Mouse (Mus musculus) heart, adult 2 months (tissue): ENCODE measurements at regions not wholly inside any gene's neighbourhood (a gene's known extent, or its start where the extent isn't known, plus 50 kb on each side); places are given as distances from the start of the nearest gene placed in this dataset.
"Not testable (repeated sequence)": the region's sequence is repeated elsewhere in the genome, so short reads cannot be mapped to it uniquely, and the experiment has no call there.

Experiments used
- EP300 ChIP-seq: fragments of 200-500 bp; IDR thresholded peaks from 2 replicates; pipeline ENCODE4 v1.6.1; 2011; ENCODE audit warnings: low read depth, low read length, control low read depth; ENCODE audit not compliant: insufficient read depth
- POLR2A ChIP-seq: fragments of 200-500 bp; IDR thresholded peaks from 2 replicates; pipeline ENCODE4 v1.6.1; 2011; ENCODE audit warnings: mild to moderate bottlenecking, low read depth, low read length, control low read depth; ENCODE audit not compliant: insufficient read depth

DNA sequence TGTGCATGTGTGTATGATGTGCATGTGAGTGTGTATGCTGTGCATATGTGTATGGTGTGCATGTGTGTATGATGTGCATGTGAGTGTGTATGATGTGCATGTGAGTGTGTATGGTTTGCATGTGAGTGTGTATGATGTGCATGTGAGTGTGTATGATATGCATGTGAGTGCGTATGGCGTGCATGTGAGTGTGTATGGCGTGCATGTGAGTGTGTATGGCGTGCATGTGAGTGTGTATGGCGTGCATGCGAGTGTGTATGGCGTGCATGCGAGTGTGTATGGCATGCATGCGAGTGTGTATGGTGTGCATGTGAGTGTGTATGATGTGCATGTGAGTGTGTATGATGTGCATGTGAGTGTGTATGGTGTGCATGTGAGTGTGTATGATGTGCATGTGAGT, 103.2 kb upstream of the Nudt7 start:
- TF ChIP-seq POLR2A, EP300: not testable (repeated sequence)
